Mouse (Mus musculus) ES-E14 (cell line): ENCODE data around the gene Hoxc11. TPM values are rescaled to one million over a fixed set of nuclear protein-coding genes. Genes with fewer than 3 reads are reported as not detected.

Source experiments
- DNase-seq: peaks from one replicate; pipeline ENCODE4 v3.0.0-alpha.2; 2013; ENCODE audit warnings: low read depth, low spot score
- H3K27ac ChIP-seq: 2 replicates; pipeline ENCODE4 v1.5.1; 2012; ENCODE audit warnings: low read depth, mild to moderate bottlenecking, low read length, moderate library complexity, mixed read lengths; ENCODE audit not compliant: poor library complexity, insufficient read depth, severe bottlenecking
- H3K36me3 ChIP-seq: 2 replicates; pipeline ENCODE4 v1.6.1; 2012; ENCODE audit warnings: mild to moderate bottlenecking, low read length, moderate library complexity, mixed read lengths; ENCODE audit not compliant: control insufficient read depth, poor library complexity, insufficient read depth, severe bottlenecking
- H3K4me1 ChIP-seq, 2 experiments: fragments of 150-350 bp in 1 of 2; sonication (generic) in 1 of 2; 2 replicates each; pipeline ENCODE4 v1.6.1; 2012; ENCODE audit warnings: low read length in 2 of 2, mild to moderate bottlenecking in 1 of 2, mixed read lengths in 1 of 2; ENCODE audit not compliant: control insufficient read depth in 2 of 2, insufficient read depth in 2 of 2, poor library complexity in 1 of 2
- H3K4me3 ChIP-seq, 2 experiments: fragments of 150-350 bp in 1 of 2; sonication (generic) in 1 of 2; 2 replicates each; pipeline ENCODE4 v1.5.1; 2012; ENCODE audit warnings: low read length in 2 of 2, low read depth in 1 of 2, mild to moderate bottlenecking in 1 of 2, mixed read lengths in 1 of 2; ENCODE audit not compliant: insufficient read depth in 1 of 2, poor library complexity in 1 of 2, severe bottlenecking in 1 of 2
- H3K9ac ChIP-seq: 2 replicates; pipeline ENCODE4 v1.6.1; 2012; ENCODE audit warnings: low read depth, mild to moderate bottlenecking, low read length, mixed read lengths; ENCODE audit not compliant: poor library complexity, insufficient read depth, severe bottlenecking
- H3K9me3 ChIP-seq: fragments of 150-350 bp; sonication (generic); 2 replicates; pipeline ENCODE4 v1.6.1; 2012; ENCODE audit warnings: low read depth, mild to moderate bottlenecking, low read length; ENCODE audit not compliant: control insufficient read depth, insufficient read depth
- CHD2 ChIP-seq: IDR thresholded peaks from 2 replicates; pipeline ENCODE4 v1.6.1; 2014; ENCODE audit warnings: mild to moderate bottlenecking, low read depth, low read length, inconsistent platforms
- HCFC1 ChIP-seq: IDR thresholded peaks from 2 replicates; pipeline ENCODE4 v1.6.1; 2012; ENCODE audit warnings: low read length, inconsistent platforms, borderline replicate concordance; ENCODE audit not compliant: insufficient read depth
- MAFK ChIP-seq: IDR thresholded peaks from 2 replicates; pipeline ENCODE4 v1.6.1; 2014; ENCODE audit warnings: mild to moderate bottlenecking, low read depth, low read length, inconsistent platforms; ENCODE audit not compliant: insufficient read depth
- ZC3H11A ChIP-seq: IDR thresholded peaks from 2 replicates; pipeline ENCODE4 v1.6.1; 2012; ENCODE audit warnings: low read depth, mild to moderate bottlenecking, inconsistent platforms, low read length, borderline replicate concordance
- ZNF384 ChIP-seq: IDR thresholded peaks from 2 replicates; pipeline ENCODE4 v1.6.1; 2012; ENCODE audit warnings: low read depth, low read length, inconsistent platforms
- in situ Hi-C, 2 experiments: fragments of 600-800 bp; cut with MboI; formaldehyde crosslinking; loops; one replicate each; pipeline ENCODE4 v1.15.1; 2025; ENCODE audit warnings: low sequenced_read_pairs in 2 of 2, inconsistent platforms in 1 of 2; ENCODE audit not compliant: unreplicated experiment in 2 of 2
- total RNA-seq: library from RNA; depleted of rRNA; stranded (reverse); fragments of 300-350 nt; gene quantifications from 2 replicates; pipeline ENCODE4 v1.2.3, GENCODE M21; 2012

The Hoxc11 gene
- total RNA-seq, 1 experiment = not detected

DNA sequence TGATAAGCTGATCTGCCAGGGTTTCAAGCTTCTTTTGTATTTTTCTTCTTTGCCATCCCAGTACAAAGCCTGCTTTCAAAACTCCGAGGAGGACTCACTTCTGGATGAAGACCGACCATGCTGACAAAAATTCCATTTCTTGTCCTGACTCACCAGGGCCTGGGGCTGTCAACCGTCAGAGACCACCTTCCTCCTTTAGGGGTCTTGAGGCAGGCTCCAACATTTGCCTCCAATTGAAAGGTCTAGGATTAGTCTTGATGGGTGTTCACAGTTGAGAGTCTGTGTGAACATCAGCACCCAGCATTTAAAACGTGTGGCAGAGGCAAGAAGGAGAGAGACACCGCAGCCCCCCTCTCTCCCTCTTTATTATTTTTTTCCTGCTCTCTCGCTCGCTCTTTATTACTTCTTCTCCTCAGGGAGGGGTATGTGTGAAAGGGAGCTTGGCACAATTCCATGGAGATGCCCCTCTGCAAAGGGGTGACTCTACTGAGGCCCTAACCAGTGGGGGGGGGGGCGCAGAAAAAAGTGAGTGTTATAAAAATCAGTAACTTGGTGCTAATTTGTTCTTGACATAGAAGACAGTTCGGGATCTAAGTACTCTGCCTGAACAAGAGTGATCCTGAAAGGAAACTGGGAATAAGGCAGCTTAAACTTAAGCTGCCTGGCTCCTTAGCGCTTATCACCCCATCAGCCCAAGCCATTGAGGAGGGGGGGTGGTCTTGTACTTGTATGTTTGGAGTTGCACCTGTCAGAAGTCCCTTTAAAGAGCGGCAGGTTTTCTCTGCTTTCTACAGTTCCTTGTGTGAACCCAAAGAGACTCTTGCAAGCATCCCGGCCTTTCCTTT lies 34.7 kb upstream of the Hoxc11 start:
- no peaks in the 10 kb centered on the region for H3K36me3 ChIP-seq
- no peak for DNase-seq
- in situ Hi-C loops = loop anchor here in 1 of 2 experiments (10.0 kb wide), 1 partner anchor 65 kb away; no protein-coding TSS in a partner anchor
- H3K4me3 ChIP-seq = peak overlapping the region in 1 of 2 experiments; percentile 56; a peak in 3 of 4 replicates
- no peaks in the 10 kb centered on the region for H3K9me3 ChIP-seq
- H3K4me1 ChIP-seq = no peaks in the 10 kb centered on the region
- peak overlapping the region; percentile 54; the same call in 1 of the 2 replicates for H3K9ac ChIP-seq
- TF ChIP-seq ZNF384 = no peak
- TF ChIP-seq HCFC1 = no peak
- TF ChIP-seq MAFK = no peak
- no peak overlapping the region for H3K27ac ChIP-seq

DNA sequence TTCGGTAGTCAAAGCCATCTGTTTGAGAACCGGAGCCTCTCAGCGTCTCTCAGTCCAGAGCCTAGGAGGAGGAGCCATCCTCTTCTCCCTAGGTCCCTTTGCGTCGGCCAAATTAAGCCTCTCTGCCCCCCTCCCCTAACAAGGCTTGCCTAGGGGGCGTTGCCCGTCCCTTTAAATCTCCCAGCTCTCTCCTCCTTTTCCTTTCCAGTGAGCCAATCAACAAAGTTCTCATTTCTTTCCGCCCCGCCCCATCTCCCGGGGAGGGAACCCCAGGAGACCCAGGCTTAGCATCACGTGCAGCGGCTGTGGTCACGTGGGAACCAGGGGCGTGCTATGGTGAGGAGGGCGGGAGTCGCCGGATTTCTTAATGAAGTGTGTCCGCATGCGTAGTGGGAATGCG lies 33.6 kb upstream of the Hoxc11 start:
- in situ Hi-C loops = loop anchor here in 1 of 2 experiments (10.0 kb wide), 1 partner anchor 64 kb away; no protein-coding TSS in a partner anchor
- peak overlapping the region; percentile 56 to 69; a peak in 3 of 4 replicates for H3K4me3 ChIP-seq
- no peak overlapping the region for H3K27ac ChIP-seq
- no peaks in the 10 kb centered on the region for H3K4me1 ChIP-seq
- H3K9ac ChIP-seq = no peak overlapping the region
- H3K9me3 ChIP-seq = no peaks in the 10 kb centered on the region
- 0 out of 2 replicates have a peak, but pooled peaks have one; percentile 17 for TF ChIP-seq HCFC1
- no peak for TF ChIP-seq ZC3H11A
- no peak for TF ChIP-seq CHD2
- TF ChIP-seq ZNF384 = no peak
- no peak for TF ChIP-seq MAFK
- DNase-seq = peak; percentile 100
- no peaks in the 10 kb centered on the region for H3K36me3 ChIP-seq

DNA sequence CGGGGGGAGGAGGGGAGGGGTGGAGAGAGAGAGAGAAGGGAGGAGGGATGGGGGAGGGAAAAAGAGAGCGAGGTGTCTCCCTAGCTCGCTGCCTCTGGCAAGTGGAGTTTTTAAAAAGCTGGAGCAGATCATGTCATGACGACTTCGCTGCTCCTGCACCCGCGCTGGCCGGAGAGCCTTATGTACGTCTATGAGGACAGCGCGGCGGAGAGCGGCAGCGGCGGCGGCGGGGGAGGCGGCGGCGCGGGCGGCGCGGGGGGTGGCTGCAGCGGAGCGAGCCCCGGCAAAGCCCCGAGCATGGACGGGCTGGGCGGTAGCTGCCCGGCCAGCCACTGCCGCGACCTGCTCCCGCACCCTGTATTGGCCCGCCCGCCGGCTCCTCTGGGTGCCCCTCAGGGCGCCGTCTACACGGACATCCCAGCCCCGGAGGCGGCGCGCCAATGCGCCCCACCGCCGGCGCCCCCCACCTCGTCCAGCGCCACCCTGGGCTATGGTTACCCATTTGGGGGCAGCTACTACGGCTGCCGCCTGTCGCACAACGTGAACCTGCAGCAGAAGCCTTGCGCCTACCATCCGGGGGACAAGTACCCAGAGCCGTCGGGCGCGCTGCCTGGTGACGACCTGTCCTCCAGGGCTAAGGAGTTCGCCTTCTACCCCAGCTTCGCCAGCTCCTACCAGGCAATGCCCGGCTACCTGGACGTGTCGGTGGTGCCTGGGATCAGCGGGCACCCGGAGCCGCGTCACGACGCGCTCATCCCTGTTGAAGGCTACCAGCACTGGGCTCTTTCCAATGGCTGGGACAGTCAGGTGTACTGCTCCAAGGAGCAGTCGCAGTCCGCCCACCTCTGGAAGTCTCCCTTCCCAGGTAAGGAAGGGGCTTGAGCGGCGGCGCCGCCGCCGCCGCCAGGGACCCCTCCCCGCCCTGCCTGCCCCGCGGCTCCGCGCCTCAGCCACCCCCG lies 32.9 kb upstream of the Hoxc11 start, which contains the start of gene Hoxc13:
Hoxc13 (plus strand) TSS at position 51 of the 959 bp plus-strand sequence.
- TF ChIP-seq HCFC1 (no peak), CHD2 (no peak), ZC3H11A (no peak), MAFK (no peak)
- Histone ChIP-seq H3K9ac (peak within 1 kb of the TSS; percentile 60), H3K27ac (no peak within 1 kb of the TSS), H3K36me3 (no peaks in the 10 kb centered on the region), H3K9me3 (no peaks in the 10 kb centered on the region), H3K4me1 (no peaks in the 10 kb centered on the region), H3K4me3 (peak within 1 kb of the TSS; percentile 69 to 77)
- in situ Hi-C loops = loop anchor here in 1 of 2 experiments (10.0 kb wide), 1 partner anchor 63 kb away; no protein-coding TSS in a partner anchor
- DNase-seq = no peak

DNA sequence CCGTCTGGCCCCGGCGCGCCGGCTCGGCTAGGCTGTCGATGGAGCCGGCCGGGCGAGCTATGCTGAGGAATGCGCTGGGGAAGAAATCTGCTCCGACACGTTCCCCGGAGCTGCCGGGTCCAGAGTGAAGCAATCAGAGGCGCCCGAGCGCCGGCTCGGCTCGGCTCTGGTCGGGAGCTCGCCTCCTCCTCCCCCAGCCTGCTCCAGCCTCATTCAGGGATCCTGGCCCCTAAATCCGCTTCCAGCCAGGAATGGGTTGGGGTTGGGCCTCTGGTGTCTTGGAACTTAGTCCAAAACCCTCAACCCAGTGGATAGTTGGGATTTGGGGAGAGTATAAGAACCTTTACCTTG lies 32.2 kb upstream of the Hoxc11 start:
- Histone ChIP-seq H3K9ac (peak overlapping the region; percentile 60), H3K4me1 (peaks cover 0 to 2% of the 10 kb centered on the region in 2 experiments; a peak in 1 of 4 replicates), H3K27ac (no peak overlapping the region), H3K36me3 (no peaks in the 10 kb centered on the region), H3K9me3 (no peaks in the 10 kb centered on the region), H3K4me3 (peak overlapping the region; percentile 69 to 77)
- DNase-seq = no peak
- in situ Hi-C loops = loop anchor here in 1 of 2 experiments (10.0 kb wide), 1 partner anchor 63 kb away; no protein-coding TSS in a partner anchor
- TF ChIP-seq CHD2 = no peak
- no peak for TF ChIP-seq ZC3H11A
- no peak for TF ChIP-seq HCFC1
- TF ChIP-seq MAFK = no peak
- TF ChIP-seq ZNF384 = no peak
